In genomic region chr7:19444801-19445200, GRCm38 (mm10) we compare ENCODE assay signal across 14 mouse cellular contexts. TPM values are rescaled to one million over a fixed set of nuclear protein-coding genes. Genes with fewer than 3 reads are reported as not detected.
"Had no signal": no experiment of that assay in that cellular context is flagged by ENCODE, and none has a peak within 500 bp of the region (broad histone marks: within the 10 kb centered on the region; RNA-seq: fewer than 3 reads in every experiment).

No protein-coding gene starts in this region.

- H3K27me3 ChIP-seq: limb, embryonic 13.5 days; liver, embryonic 15.5 days; midbrain, embryonic 13.5 days had no signal

- H3K4me3 ChIP-seq: layer of hippocampus, adult 2 months; limb, embryonic 13.5 days; liver, embryonic 15.5 days; midbrain, embryonic 13.5 days had no signal

- H3K4me2 ChIP-seq: limb, embryonic 13.5 days; liver, embryonic 11.5 days; liver, embryonic 15.5 days; midbrain, embryonic 13.5 days had no signal

- H3K27ac ChIP-seq: layer of hippocampus, adult 2 months; limb, embryonic 13.5 days; liver, embryonic 15.5 days; midbrain, embryonic 13.5 days had no signal

- H3K9me3 ChIP-seq: limb, embryonic 13.5 days; liver, embryonic 15.5 days; midbrain, embryonic 13.5 days had no signal

- H3K4me1 ChIP-seq: limb, embryonic 13.5 days; midbrain, embryonic 13.5 days had no signal

- H3K9ac ChIP-seq: limb, embryonic 13.5 days; liver, embryonic 15.5 days; midbrain, embryonic 13.5 days had no signal

- DNase-seq: kidney, adult 18-20 months; kidney, postnatal 10 days; kidney, postnatal 4 days; lung, adult 2 months; lung, postnatal 36 days; right cerebral cortex, postnatal 14 days; thymus, postnatal 36 days had no signal

- ATAC-seq: lung, postnatal 0 days; midbrain, embryonic 13.5 days had no signal

RNA-seq across cellular contexts. Expression of gene Ckm, which starts 40.2 kb away (rescaled TPM):
- total RNA-seq: layer of hippocampus, adult 2 months had no signal

RNA-seq across cellular contexts. Expression of gene Klc3, which starts 40.9 kb away (rescaled TPM):
- total RNA-seq: megakaryocyte progenitor cell, adult 5-6 weeks had no signal
